Mouse (Mus musculus) layer of hippocampus, adult 9-10 months (tissue): ENCODE measurements around the gene Atp4b.

Experiments used
- DNase-seq: peaks from one replicate; pipeline ENCODE4 v3.0.0; 2022; ENCODE audit warnings: low spot score

Gene Atp4b

GRCm38 (mm10) chr8:13396725-13397124 lies at the start of gene Atp4b:
Gene Atp4b (minus strand): TSS chr8:13396825.
- no peak for DNase-seq

- DNase-seq: no peak
Measured at GRCm38 (mm10) chr8:13442152-13442551, 45.5 kb upstream of the Atp4b start.

GRCm38 (mm10) chr8:13437531-13437930 lies 40.9 kb upstream of the Atp4b start:
- DNase-seq: no peak

- no peak for DNase-seq
Measured at GRCm38 (mm10) chr8:13436052-13436451, 39.4 kb upstream of the Atp4b start.

- no peak for DNase-seq
Measured at GRCm38 (mm10) chr8:13434889-13435288, 38.3 kb upstream of the Atp4b start, which contains the start of gene Tmem255b. Gene Tmem255b (plus strand): TSS chr8:13435189.

- DNase-seq: no peak
Measured at GRCm38 (mm10) chr8:13433130-13433529, 36.5 kb upstream of the Atp4b start.

GRCm38 (mm10) chr8:13430866-13431265 lies 34.2 kb upstream of the Atp4b start:
- DNase-seq: no peak

GRCm38 (mm10) chr8:13430412-13430811 lies 33.8 kb upstream of the Atp4b start:
- DNase-seq: no peak

GRCm38 (mm10) chr8:13428156-13428555 lies 31.5 kb upstream of the Atp4b start:
- DNase-seq: no peak

GRCm38 (mm10) chr8:13427351-13427750 lies 30.7 kb upstream of the Atp4b start:
- DNase-seq: no peak

GRCm38 (mm10) chr8:13420970-13421369 lies 24.3 kb upstream of the Atp4b start:
- DNase-seq: no peak

GRCm38 (mm10) chr8:13419111-13419639 lies 22.6 kb upstream of the Atp4b start:
- no peak for DNase-seq

- no peak for DNase-seq
Measured at GRCm38 (mm10) chr8:13415879-13416278, 19.3 kb upstream of the Atp4b start.

- DNase-seq: no peak
Measured at GRCm38 (mm10) chr8:13413823-13414390, 17.3 kb upstream of the Atp4b start.

- peak; percentile 17 for DNase-seq
Measured at GRCm38 (mm10) chr8:13412891-13413558, 16.4 kb upstream of the Atp4b start.

GRCm38 (mm10) chr8:13411597-13411996 lies 15.0 kb upstream of the Atp4b start:
- peak; percentile 58 for DNase-seq

- no peak for DNase-seq
Measured at GRCm38 (mm10) chr8:13406011-13406410, 9.4 kb upstream of the Atp4b start.

GRCm38 (mm10) chr8:13404666-13405131 lies 8.1 kb upstream of the Atp4b start, which contains the start of gene Grk1:
Gene Grk1 (plus strand): TSS chr8:13405081.
- no peak for DNase-seq

GRCm38 (mm10) chr8:13403517-13403916 lies 6.9 kb upstream of the Atp4b start:
- no peak for DNase-seq

GRCm38 (mm10) chr8:13393869-13394268 lies 2.8 kb downstream of the Atp4b start:
- DNase-seq: no peak

GRCm38 (mm10) chr8:13388744-13389143 lies 7.9 kb downstream of the Atp4b start:
- no peak for DNase-seq

- DNase-seq: no peak
Measured at GRCm38 (mm10) chr8:13387728-13388127, 8.9 kb downstream of the Atp4b start.

GRCm38 (mm10) chr8:13386366-13386765 lies 10.3 kb downstream of the Atp4b start:
- DNase-seq: no peak
